Mouse (Mus musculus): ENCODE measurements around the gene Eif4a2.
"Not testable (repeated sequence)": the region's sequence is repeated elsewhere in the genome, so short reads cannot be mapped to it uniquely, and the experiment has no call there.

Gene Eif4a2

DNA sequence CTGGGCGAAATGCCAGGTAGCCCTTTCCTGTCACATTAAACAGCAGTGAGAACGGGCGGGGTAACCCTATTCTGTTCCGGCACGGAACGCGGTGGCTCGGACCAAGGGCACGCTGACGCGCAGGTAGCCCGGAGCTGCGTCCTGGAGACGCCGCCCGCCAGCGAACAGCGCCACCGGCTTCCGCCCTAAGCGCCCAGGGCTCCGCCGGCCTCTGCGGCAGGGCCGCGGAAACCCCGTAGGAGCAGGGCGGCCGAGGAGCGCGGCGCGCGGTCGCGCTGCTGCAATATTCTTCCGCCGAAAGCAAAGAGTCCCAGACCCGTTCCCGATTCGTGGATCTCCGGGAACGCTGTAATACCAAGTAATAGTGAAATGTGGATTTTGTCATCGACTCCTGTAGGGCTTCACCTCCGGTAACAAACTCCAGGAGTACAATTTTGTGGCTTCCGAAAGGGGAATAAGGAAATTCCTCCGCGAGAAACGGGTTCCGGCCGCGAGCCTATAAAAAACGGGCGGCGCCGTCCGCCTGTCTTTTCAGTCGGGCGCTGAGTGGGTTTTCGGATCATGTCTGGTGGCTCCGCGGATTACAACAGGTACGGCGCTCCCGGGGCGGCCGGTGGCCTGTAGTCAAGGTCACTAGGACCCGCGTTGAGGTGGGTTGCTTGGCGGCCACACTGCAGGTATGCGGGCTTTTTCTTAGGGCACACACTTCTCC lies at the start of gene Eif4a2:
TSS of gene Eif4a2 (plus strand) at position 214 of the 712 bp plus-strand sequence.
- DNase-seq (ENCODE audit: low spot score): peak; percentile 95

DNA sequence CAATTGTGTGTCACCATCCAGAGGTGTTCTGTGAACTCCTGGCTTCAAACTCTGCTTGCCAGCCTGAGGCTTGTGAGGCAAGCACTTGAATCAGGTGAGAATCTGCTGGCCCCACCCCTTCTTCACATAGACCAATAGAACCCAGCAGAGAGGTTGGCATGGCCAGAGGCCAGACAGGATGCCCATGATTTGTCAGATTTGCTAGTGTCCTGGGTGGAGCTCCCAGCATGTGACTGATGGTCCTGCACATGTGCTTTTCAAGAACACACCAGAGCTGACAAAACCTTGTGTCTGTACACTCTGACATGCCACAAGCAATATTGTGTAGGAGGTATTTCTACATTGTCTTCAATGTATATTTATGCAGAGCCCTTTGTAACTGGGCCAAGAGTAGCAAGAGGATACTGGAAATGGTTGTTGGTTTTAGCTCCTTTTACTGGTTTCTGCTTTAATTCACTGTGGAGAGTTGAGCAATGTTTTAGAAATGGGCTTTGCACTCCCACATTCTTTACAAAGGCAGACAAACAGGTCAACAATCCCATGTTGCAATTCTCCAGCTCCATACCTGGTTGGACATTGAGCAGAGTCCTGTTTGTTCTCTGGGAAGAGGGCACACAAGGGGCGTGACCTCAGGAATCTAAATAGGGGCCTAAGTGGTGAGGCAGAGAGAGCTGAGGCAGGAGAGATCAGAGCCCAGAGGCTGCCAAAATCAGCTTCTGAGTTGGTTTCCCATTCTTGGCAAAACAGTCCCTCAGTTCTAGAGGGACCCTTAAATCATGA lies 49.4 kb upstream of the Eif4a2 start, which contains the start of gene Kng1:
TSS of gene Kng1 (plus strand) at position 198 of the 780 bp plus-strand sequence.
- not testable (repeated sequence) for DNase-seq (ENCODE audit: low spot score)

- not testable (repeated sequence) for DNase-seq (ENCODE audit: low spot score)
Measured at GRCm38 (mm10) chr16:23059630-23060029, 47.6 kb upstream of the Eif4a2 start.

GRCm38 (mm10) chr16:23060781-23061325 lies 46.4 kb upstream of the Eif4a2 start:
- not testable (repeated sequence) for DNase-seq (ENCODE audit: low spot score)

- not testable (repeated sequence) for DNase-seq (ENCODE audit: low spot score)
Measured at GRCm38 (mm10) chr16:23077516-23077915, 29.7 kb upstream of the Eif4a2 start.

GRCm38 (mm10) chr16:23087159-23087558 lies 20.1 kb upstream of the Eif4a2 start:
- not testable (repeated sequence) for DNase-seq (ENCODE audit: low spot score)

DNA sequence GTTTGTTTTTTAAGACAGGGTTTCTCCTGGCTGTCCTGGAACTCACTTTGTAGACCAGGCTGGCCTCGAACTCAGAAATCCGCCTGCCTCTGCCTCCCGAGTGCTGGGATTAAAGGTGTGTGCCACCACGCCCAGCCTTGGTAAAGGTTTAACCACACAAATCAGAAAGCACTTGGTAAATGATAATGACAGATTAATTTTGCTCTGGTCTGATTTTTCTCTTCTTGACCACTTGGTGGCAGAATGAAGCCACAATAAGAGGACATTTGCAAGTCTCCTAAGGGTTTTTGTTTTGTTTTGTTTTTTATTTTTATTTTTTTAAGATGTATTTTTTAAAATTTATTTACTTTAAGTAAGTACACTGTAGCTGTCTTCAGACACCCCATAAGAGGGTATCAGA lies 19.5 kb upstream of the Eif4a2 start:
- peak; percentile 73 for DNase-seq (ENCODE audit: low spot score)

DNA sequence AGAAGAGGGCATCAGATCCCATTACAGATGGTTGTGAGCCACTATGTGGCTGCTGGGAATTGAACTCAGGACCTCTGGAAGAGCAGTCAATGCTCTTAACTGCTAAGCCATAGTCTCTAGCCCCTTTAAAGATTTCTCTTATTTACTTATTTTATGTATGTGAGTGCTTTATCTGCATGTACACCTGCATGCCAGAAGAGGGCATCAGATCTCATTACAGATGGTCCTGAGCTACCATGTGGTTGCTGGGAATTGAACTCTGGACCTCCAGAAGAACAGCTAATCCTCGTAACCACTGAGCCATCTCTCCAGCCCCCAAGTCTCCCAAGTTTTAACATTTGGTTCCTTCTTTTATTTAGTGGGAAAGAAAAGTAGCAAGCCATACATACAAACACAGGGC lies 18.8 kb upstream of the Eif4a2 start:
- not testable (repeated sequence) for DNase-seq (ENCODE audit: low spot score)

DNA sequence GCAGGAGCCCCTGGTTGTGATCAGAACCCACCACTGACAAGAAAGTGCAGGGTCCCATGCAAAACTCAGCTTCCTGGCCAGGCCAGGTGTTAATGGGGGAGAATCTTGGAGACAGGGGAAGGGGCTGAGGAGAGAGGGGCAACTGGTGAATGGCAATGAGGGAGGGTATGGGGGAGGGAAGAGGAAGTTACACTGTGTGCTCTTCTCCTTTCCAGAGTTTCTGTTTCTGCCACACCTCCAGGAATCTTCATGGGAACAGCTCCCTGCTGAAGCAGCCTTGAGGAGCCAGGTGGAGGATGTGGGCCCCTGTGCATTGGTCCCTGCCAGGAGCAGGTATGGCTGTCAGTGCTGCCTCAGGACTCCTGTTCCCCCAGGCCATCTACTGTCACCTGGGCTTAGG lies 15.9 kb upstream of the Eif4a2 start:
- not testable (repeated sequence) for DNase-seq (ENCODE audit: low spot score)

DNA sequence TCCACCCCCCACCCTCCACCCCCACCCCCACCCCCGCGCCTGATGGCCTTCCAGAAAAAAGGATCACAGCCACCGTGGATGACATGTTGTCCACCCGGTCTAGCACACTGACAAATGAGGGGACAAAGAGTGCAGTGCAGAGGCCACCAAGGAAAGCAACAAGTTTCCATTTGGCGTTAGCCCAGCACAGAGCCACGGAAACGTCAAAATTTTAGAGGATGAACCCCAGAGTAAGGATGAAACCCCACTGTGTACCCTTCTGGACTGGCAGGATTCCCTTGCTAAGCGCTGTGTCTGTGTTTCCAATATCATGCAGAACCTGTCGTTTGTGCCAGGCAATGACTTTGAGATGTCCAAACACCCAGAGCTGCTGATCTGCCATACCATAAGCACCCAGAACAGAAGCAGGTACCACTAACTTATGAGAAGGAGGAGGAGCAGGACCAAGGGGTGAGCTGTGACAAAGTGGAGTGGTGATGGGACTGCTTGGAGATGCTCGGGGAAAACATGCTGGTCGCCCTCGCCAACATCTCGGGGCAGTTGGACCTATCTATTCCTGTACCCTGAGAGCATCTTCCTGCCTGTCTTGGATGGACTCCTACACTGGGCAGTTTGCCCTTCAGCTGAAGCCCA lies 13.8 kb upstream of the Eif4a2 start:
- DNase-seq (ENCODE audit: low spot score): no peak

- no peak for DNase-seq (ENCODE audit: low spot score)
Measured at GRCm38 (mm10) chr16:23094136-23094535, 13.1 kb upstream of the Eif4a2 start.

GRCm38 (mm10) chr16:23095581-23095980 lies 11.7 kb upstream of the Eif4a2 start:
- not testable (repeated sequence) for DNase-seq (ENCODE audit: low spot score)

GRCm38 (mm10) chr16:23096886-23097285 lies 10.4 kb upstream of the Eif4a2 start:
- not testable (repeated sequence) for DNase-seq (ENCODE audit: low spot score)

DNA sequence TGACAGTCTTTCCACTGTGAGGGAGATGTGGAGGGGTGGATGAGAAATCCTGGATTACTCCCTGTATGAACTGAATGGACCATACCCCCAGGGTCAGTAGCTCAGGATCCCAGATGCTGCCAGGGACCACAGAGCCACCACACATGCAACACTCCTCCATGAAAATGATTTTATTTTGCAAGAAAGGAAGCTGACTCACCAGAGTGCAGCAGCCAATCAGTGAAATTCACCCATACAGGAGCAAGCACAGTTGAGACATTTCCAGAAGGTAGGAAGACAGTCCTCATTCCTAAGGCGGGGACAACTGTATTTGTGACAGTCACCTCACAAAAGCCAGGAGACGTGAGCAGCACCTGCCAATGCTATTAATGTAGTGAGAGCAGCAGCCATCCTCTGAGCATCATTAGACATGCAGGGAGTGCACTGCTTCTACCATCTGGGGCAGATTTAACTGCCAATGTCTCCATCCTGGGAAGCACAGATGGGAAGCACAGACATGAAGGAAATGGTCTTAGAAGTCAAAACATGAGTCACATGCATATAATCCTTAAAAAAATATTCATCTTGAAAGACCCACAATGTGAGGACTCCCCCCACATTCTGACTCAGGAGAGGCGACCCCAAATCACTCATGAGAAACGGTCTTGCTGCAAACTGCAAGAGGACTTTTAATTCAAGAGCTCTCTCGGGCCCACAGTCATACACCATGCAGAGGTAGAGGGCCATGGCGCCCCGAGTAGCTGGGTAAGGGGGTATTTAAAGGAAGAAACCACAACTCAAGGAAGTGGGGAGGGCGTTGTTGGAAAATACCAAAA lies 9.7 kb upstream of the Eif4a2 start:
- DNase-seq (ENCODE audit: low spot score): not testable (repeated sequence)

DNA sequence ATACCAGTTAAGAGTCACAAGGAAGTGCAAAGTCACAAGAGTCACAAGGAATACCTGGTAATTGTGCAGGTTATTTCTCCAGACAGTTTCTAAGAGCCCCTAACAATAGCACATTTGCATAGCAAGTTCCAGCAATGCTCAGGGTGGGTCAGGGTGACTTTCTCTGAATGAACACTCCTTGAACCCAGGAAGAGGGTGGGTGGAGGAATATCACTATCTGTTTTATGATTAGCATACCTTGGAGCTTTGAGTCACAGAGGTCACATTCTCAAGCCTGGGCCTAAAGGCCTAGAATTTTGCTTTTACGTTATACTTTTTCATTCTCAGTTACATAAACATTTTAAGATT lies 9.2 kb upstream of the Eif4a2 start:
- DNase-seq (ENCODE audit: low spot score): not testable (repeated sequence)

DNA sequence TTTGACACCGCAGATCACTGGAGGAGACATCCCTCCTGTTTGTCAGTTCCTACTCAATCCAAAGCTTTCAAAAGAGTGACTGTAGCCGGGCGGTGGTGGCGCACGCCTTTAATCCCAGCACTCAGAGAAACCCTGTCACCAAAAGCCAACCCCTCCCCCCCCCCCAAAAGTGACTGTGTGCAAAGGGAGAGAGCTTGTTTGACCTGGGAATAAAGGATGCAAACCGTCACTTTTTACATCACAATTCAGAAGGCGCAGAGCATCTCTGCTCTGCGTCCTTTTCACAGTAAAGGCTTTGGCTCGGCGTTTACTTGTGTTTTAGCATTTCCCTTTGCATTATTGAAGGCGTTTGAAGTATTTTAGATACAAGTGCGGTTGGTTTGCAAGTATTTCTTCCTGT lies 7.6 kb upstream of the Eif4a2 start:
- DNase-seq (ENCODE audit: low spot score): no peak

DNA sequence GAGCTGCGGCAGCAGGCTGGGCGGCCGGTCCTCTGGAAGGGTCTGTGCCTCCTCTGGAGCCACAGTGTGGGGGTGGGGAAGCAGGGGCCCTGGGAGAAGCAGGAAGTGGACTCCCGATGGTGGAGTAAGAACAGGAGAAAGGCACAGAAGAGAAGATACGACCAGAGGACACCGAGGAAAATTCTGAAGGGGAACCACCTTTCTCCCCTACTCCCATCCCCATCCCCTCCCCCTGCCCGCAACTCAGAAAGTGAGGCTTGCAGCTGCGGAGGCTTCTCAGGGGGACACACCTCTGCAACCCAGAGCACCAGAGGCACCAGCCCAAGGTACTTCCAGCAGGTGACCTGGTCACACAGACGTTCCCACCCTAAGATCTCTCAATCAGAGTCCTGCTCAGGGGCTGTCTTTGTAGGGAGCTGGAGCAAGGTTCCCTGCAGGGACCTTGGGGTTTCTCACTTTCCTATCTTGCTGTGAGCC lies 7.1 kb upstream of the Eif4a2 start:
- peak; percentile 51 for DNase-seq (ENCODE audit: low spot score)

DNA sequence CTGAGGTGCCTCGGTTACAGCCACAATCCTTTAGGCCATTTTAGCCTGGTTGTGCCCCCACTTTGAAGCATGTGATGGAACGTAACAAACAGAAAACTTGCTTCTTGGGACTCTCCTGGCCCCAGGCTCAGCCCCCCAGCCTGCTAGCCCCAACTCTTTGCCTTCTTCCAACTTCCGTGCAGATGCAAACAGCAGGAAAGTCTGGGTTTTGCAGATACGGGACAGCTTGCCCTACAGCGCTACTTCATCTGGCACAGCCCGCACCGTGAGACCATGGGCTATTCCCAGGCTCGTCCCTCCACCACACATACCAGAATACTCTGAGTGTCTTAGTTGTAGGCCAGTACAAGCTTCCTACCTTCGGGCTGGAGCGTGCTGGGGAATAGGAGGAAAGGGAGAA lies 6.6 kb upstream of the Eif4a2 start:
- DNase-seq (ENCODE audit: low spot score): no peak

- DNase-seq (ENCODE audit: low spot score): no peak
Measured at GRCm38 (mm10) chr16:23102340-23103037, 4.8 kb upstream of the Eif4a2 start.

DNA sequence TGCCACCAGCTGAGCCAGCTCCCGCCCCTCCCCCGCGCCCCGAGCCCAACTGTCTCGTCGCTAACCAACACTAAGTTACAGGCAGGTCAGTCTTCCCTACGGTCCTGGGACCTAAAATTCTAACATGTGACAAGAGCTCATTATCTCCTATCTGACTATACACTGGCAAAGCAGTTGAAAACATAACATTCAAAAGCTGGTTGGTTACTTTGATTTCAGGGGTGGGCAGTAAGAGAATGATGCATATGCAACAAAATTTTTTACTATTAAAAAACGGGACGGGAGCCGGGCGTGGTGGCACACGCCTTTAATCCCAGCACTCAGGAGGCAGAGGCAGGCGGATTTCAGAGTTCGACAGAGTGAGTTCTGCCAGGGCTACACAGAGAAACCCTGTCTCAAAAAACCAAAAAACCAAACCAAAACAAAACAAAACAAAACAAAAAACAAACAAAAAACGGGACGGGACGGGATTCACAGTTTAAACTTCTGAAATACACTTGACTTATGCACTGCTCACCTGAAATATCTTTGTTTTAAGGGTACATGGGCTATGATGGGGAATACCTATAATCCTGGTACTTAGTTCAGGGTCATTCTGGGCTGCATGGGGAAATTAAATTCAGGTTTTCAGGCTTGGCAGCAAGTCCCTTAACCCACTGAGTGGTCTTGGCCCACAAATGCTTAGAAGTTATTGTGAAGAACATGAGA lies 4.1 kb upstream of the Eif4a2 start:
- no peak for DNase-seq (ENCODE audit: low spot score)
